Mouse (Mus musculus) right cerebral cortex, adult 18-20 months (tissue): ENCODE measurements around the gene Sirt2.

Source experiments
- DNase-seq: peaks from one replicate; pipeline ENCODE4 v3.0.0; 2022; ENCODE audit warnings: mixed read lengths

Gene Sirt2

GRCm38 (mm10) chr7:28817957-28818356, 51.4 kb downstream of the Sirt2 start:
- no peak for DNase-seq

- DNase-seq, result no peak
These were observed 51.9 kb downstream of the Sirt2 start for GRCm38 (mm10) chr7:28818436-28818835.

- no peak for DNase-seq
These were observed 52.4 kb downstream of the Sirt2 start for GRCm38 (mm10) chr7:28818861-28819452.

- no peak for DNase-seq
These were observed 53.0 kb downstream of the Sirt2 start for GRCm38 (mm10) chr7:28819571-28819970.

- no peak for DNase-seq
These were observed 54.1 kb downstream of the Sirt2 start for GRCm38 (mm10) chr7:28820358-28821260.

GRCm38 (mm10) chr7:28821261-28821831, 54.8 kb downstream of the Sirt2 start:
- peak; percentile 71 for DNase-seq

- DNase-seq, result no peak
These were observed 56.0 kb downstream of the Sirt2 start for GRCm38 (mm10) chr7:28822556-28822955.

- no peak for DNase-seq
These were observed 56.7 kb downstream of the Sirt2 start for GRCm38 (mm10) chr7:28822993-28823903.

GRCm38 (mm10) chr7:28823932-28824331, 57.4 kb downstream of the Sirt2 start:
- no peak for DNase-seq

GRCm38 (mm10) chr7:28824941-28825685, 58.6 kb downstream of the Sirt2 start, which contains the start of gene Ech1:
Gene Ech1, plus strand, starts transcription at chr7:28825217.
- DNase-seq, result peak; percentile 90

GRCm38 (mm10) chr7:28825686-28826401, 59.3 kb downstream of the Sirt2 start:
- no peak for DNase-seq

GRCm38 (mm10) chr7:28826402-28826772, 59.9 kb downstream of the Sirt2 start:
- DNase-seq, result no peak

GRCm38 (mm10) chr7:28827338-28827737, 60.8 kb downstream of the Sirt2 start:
- DNase-seq, result peak; percentile 76

GRCm38 (mm10) chr7:28829821-28830220, 63.3 kb downstream of the Sirt2 start:
- DNase-seq, result no peak

GRCm38 (mm10) chr7:28830981-28831380, 64.4 kb downstream of the Sirt2 start:
- no peak for DNase-seq

GRCm38 (mm10) chr7:28831411-28832125, 65.0 kb downstream of the Sirt2 start:
- DNase-seq, result no peak

- DNase-seq, result no peak
These were observed 65.6 kb downstream of the Sirt2 start for GRCm38 (mm10) chr7:28832137-28832536.

- DNase-seq, result no peak
These were observed 67.3 kb downstream of the Sirt2 start, which contains the start of gene Lgals4 for GRCm38 (mm10) chr7:28833723-28834347. Gene Lgals4, plus strand, starts transcription at chr7:28833854.

GRCm38 (mm10) chr7:28836936-28837335, 70.4 kb downstream of the Sirt2 start:
- DNase-seq, result no peak
